Mouse (Mus musculus) cerebellum, adult 9-11 months (tissue): ENCODE measurements around the gene Fgfr2.

Experiments
- DNase-seq: peaks from one replicate; pipeline ENCODE4 v3.0.0; 2022

The Fgfr2 gene

DNA sequence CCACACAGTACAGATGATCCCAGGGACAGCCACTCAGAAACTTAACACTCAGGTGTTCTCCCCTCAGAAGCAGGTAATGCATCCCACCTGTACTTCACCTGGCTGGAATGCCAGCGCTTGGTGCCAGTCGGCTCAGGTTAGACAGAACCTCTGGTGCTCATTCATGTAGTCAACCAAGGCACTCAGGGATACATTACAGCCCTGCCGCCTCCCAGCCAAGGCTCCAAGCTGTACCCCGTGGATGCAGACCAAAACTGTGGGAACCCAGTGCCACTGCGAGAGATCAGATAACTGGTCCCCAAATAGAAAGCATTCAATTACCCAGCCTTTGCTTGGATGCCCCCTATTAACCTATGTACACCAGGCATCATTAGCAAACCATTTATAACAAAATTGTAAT lies 846.9 kb downstream of the Fgfr2 start:
- no peak for DNase-seq

- DNase-seq = no peak
Measured at GRCm38 (mm10) chr7:132273741-132274513, 849.2 kb downstream of the Fgfr2 start.

GRCm38 (mm10) chr7:132272984-132273383 lies 850.2 kb downstream of the Fgfr2 start:
- DNase-seq = no peak

DNA sequence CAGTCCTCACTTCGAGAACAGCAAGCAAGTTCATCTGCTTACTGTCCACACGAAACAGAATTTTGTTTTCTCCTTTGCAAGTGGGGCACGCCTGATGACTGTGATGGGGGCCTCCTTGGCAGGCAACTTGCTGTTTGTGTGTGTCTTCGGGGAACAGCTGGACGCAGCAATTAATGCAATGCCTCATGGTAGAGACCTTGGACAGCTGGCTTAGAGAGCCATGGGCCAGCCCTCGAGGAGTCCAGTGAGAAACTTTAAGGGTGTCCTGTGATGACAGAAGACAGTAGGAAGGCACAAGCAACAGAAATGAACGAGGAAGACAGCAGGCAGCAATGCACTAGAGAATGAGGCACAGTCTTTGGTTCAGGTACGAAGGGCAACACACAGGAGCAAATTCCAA lies 852.8 kb downstream of the Fgfr2 start:
- no peak for DNase-seq

DNA sequence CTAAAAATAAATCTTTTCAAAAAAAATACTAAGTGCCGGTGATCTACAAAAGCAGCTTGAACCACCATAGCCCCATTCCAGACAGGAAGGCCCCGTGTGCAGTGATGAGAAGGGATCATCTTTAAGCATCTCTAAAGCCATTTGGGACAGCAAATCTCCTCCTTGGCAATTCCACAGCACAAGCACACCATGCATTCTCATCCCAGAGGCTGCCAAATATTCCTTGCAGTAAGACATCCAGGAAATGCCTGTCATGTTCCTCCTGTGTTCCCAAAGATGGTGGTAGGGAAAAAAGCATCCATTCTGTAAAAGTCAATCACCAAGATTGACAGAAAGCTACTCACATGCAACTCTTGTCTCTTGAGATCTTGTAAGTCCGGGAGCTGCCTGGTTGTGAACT lies 853.5 kb downstream of the Fgfr2 start:
- DNase-seq = no peak

GRCm38 (mm10) chr7:132267721-132268498 lies 855.2 kb downstream of the Fgfr2 start:
- DNase-seq = peak; percentile 73

GRCm38 (mm10) chr7:132264763-132265162 lies 858.4 kb downstream of the Fgfr2 start:
- DNase-seq = no peak

DNA sequence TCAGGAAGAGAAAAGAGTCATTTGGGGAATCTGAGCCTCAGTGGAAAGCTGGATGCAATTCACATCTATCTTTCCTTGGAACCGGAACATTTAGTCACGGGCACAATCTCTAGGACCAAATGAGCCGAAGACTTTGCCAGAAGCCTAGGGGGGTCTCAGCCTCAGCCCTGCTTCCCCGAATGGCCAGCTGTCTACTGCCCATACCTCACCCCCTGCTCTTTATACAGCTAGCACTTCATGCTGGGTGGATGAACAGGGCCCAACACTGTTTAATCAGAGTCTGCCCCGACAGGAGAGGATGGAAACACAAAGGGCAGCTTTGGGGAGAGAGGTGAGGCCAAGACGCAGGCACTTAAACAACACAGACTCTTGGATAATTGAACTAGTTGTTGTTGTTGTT lies 860.0 kb downstream of the Fgfr2 start:
- no peak for DNase-seq

- DNase-seq = no peak
Measured at GRCm38 (mm10) chr7:132262696-132263095, 860.5 kb downstream of the Fgfr2 start.

GRCm38 (mm10) chr7:132261885-132262284 lies 861.3 kb downstream of the Fgfr2 start:
- no peak for DNase-seq

DNA sequence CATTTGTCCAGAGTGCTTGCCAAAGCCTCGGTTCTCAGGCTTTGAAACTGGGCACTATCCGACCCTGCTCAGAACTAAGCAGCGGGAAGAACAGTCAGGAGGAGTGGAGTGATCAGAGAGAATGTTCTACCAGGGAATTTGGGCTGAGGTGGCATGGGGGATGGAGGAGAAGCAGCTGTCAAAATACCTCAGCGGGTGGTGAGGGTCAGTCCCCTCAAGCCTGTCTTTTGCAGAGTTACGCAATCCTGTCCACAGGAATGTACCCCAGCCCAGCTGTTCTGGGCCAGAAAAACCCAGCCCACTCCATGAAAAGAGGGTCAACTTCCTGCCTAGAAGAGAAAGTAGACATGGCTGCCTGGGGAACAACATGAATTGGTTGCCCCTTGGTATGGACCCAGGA lies 862.5 kb downstream of the Fgfr2 start:
- no peak for DNase-seq

GRCm38 (mm10) chr7:132258817-132259216 lies 864.3 kb downstream of the Fgfr2 start:
- DNase-seq = peak; percentile 61

GRCm38 (mm10) chr7:132258216-132258615 lies 864.9 kb downstream of the Fgfr2 start:
- no peak for DNase-seq

GRCm38 (mm10) chr7:132253513-132253912 lies 869.6 kb downstream of the Fgfr2 start:
- DNase-seq = peak; percentile 88

GRCm38 (mm10) chr7:132253078-132253477 lies 870.1 kb downstream of the Fgfr2 start:
- DNase-seq = no peak

- no peak for DNase-seq
Measured at GRCm38 (mm10) chr7:132249563-132250119, 873.5 kb downstream of the Fgfr2 start.

- DNase-seq = no peak
Measured at GRCm38 (mm10) chr7:132247567-132247966, 875.6 kb downstream of the Fgfr2 start.

DNA sequence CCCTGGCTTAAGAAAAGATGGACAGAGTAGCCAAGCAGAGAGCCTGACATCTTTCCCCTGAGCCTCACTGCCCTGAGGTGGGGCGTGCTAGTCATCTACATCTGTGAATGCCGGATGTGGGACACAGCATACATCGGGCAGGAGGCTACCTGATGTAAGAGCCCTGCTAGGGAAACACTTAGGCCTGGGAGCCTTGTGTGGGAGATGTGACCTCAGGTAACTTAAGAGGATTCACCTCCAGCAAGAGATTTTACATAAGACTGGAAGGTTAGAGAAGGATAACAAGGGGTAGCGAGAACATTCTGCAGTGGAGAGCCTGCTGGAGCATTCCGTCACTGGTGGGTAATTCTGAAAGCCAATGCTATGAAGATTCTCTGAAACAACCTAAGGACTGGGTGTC lies 876.1 kb downstream of the Fgfr2 start:
- no peak for DNase-seq

DNA sequence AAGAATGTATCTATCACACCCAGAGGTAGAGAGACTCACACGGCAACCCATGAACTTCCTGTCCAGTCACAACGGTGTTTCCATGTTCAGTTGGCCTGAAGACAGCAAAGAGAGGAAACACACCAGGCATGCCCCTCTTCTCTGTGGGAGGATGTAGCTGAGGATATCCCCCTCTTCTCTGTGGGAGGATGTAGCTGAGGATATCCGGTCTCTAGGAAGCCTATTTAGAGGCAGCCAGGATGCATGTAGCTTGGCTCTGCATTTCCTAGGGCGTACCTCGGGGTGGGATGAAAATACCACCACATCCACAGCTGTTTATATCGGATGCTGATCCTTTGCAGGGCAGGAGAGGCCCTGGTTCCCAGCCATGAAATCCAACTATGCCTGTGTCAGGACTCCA lies 877.4 kb downstream of the Fgfr2 start:
- DNase-seq = no peak

DNA sequence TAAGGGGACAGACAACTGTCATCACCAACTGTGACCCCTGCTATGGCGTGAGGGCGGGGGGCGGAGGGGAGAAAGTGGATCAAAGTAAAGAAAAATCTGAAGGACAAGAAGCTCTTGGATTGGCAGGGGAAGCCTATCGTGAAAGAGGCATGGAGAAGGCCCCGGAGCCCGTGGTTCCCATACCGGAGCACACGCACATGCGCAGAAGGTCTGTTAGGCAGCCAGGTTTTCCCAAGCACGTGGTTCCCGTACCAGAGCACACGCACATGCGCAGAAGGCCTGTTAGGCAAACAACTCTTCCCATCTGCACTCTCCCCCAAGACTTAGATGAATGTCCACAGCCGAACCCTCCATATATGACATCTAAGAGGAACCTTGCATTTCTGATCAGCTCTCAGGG lies 878.5 kb downstream of the Fgfr2 start:
- no peak for DNase-seq

- no peak for DNase-seq
Measured at GRCm38 (mm10) chr7:132243225-132243624, 879.9 kb downstream of the Fgfr2 start.

- no peak for DNase-seq
Measured at GRCm38 (mm10) chr7:132242617-132243141, 880.5 kb downstream of the Fgfr2 start.

DNA sequence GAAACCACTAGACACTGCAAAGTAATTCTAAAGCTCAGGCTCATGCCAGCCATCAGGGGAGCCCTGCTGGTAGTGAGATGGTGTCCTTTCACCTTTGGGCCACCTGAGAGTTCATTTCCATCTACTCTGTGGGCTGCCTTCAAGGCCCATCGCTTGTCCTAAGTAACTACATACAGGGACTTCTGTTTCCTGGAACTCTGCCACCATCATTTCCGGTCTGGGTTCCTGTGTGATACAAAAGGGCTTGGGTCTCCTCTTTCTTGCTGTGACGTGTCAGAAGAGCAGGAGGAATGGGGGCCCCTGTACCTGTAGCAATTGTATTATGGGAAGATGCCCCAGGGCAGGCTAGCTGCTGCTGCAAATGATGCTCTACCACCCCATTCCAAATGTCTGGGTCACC lies 884.2 kb downstream of the Fgfr2 start:
- DNase-seq = no peak

GRCm38 (mm10) chr7:132237191-132237590 lies 886.0 kb downstream of the Fgfr2 start:
- DNase-seq = no peak
